Mouse (Mus musculus) liver, embryonic 11.5 days (tissue): ENCODE measurements around the gene Ctse. TPM values are rescaled to one million over a fixed set of nuclear protein-coding genes. Genes with fewer than 3 reads are reported as not detected.

ENCODE experiments used
- ATAC-seq: fragments of 200-750 bp; cut with Nextera tagmentation; replicated peaks from 2 replicates; pipeline ENCODE4 v1.8.0; 2017; ENCODE audit warnings: moderate number of reproducible peaks, mild to moderate bottlenecking, moderate TSS enrichment, moderate library complexity; ENCODE audit not compliant: low FRiP score
- DNase-seq: peaks from one replicate; pipeline ENCODE4 v3.0.0-alpha.2; 2017; ENCODE audit warnings: low spot score
- H3K27ac ChIP-seq: fragments of 300-500 bp; sonication (generic); 2 replicates; pipeline ENCODE4 v1.5.1; 2014; ENCODE audit warnings: mild to moderate bottlenecking, low read depth, low read length, control low read depth
- H3K27me3 ChIP-seq: fragments of 300-500 bp; sonication (generic); replicated peaks from 2 replicates; pipeline ENCODE4 v1.6.1; 2014; ENCODE audit warnings: low read length, mixed read lengths; ENCODE audit not compliant: control insufficient read depth, insufficient read depth
- H3K36me3 ChIP-seq: fragments of 300-500 bp; sonication (generic); 2 replicates; pipeline ENCODE4 v1.6.1; 2014; ENCODE audit warnings: mild to moderate bottlenecking, low read length, moderate library complexity, mixed read lengths; ENCODE audit not compliant: control insufficient read depth, insufficient read depth
- H3K4me1 ChIP-seq: fragments of 300-500 bp; sonication (generic); replicated peaks from 2 replicates; pipeline ENCODE4 v1.6.1; 2014; ENCODE audit warnings: low read length, mixed read lengths; ENCODE audit not compliant: control insufficient read depth, insufficient read depth
- H3K4me2 ChIP-seq: fragments of 300-500 bp; sonication (generic); 2 replicates; pipeline ENCODE4 v1.6.1; 2014; ENCODE audit warnings: mild to moderate bottlenecking, control low read depth, moderate library complexity
- H3K4me3 ChIP-seq: fragments of 300-500 bp; sonication (generic); 2 replicates; pipeline ENCODE4 v1.5.1; 2014; ENCODE audit warnings: low read depth, low read length, control low read depth
- H3K9ac ChIP-seq: fragments of 300-500 bp; sonication (generic); 2 replicates; pipeline ENCODE4 v1.6.1; 2014; ENCODE audit warnings: low read depth, low read length, control low read depth
- H3K9me3 ChIP-seq: fragments of 300-500 bp; sonication (generic); 2 replicates; pipeline ENCODE4 v1.6.1; 2016; ENCODE audit warnings: low read length, inconsistent platforms, mixed read lengths; ENCODE audit not compliant: control insufficient read depth
- WGBS: fragments of 180-500 bp; shearing (Covaris S2); extraction: QIAGEN DNeasy Blood & Tissue Kit; methylation state at CpG from one replicate; pipeline ENCODE4 v1.1.7; 2014; 5-methylcytosine and 5-hydroxymethylcytosine counted together
- polyA plus RNA-seq: library from polyadenylated mRNA; unstranded; fragments of >200 nt; fragmentation: Nextera tagmentation; extraction: Ambion mirVana; gene quantifications from 2 replicates; pipeline ENCODE4 v1.2.1, GENCODE M21; 2014

The Ctse gene
- polyA plus RNA-seq, 1 experiment from 2014 or later: 9.3 TPM

DNA sequence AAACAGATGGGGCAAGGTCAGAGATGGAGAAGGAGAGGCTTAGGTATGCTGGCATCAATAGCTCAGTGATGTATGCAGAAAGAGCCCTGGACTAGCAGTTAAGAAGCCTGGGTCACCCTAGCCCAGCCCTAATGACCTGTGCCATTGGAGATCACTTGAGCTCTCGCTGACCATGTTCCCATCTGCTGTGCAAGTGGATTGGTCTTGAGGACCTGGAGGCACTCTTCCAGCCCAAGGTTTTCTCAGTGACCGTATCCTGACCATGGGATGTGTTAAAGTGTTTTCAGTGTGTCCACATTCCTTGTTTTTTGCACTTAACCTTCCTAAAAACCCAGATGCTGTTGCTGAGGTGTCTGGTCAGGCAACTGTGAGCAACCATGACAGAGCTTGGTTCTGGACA, 22.2 kb downstream of the Ctse start:
- no peak for DNase-seq
- Histone ChIP-seq H3K27me3 (no peaks in the 10 kb centered on the region), H3K36me3 (no peaks in the 10 kb centered on the region), H3K9me3 (no peaks in the 10 kb centered on the region), H3K4me2 (no peak overlapping the region), H3K9ac (no peak overlapping the region), H3K27ac (no peak overlapping the region), H3K4me3 (no peak overlapping the region), H3K4me1 (no peaks in the 10 kb centered on the region)
- 81% methylated on average over 2 of the region's 2 CpGs for WGBS
- no peak for ATAC-seq

DNA sequence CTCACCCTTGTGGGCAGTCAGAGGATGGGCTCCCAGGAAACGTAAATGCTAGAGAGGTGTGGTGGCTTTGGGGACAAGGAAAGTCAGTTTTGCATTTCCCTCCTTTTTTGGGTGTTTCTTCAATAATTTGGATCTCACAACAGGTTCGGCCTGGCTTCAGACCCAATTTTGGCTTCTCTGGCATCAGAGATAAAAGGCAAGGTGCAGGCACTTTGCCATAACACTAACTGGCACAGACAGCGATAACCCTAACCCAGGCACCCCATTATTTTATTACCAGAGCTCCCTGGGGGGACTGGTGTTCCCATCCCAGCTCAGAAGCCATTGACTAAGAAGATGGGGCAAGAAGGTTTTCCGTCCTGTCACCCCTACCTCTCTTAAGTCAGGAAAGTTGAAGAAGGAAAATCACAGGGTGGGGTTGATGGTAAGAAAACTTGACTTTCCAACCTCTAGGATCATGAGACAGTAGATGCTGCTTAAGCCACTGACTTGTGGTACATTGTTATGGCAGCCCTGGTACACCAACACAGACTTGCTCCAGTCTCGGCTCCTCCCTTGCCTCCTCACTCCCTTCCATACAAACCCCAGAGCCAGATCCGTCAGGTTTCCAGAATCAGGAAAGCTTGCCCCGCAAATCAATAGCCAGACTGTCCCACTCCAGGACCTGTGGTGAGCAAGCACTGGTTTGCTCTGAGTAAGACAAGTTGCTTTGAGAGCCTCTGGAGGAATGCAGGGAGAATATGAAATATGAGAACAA, 22.8 kb downstream of the Ctse start:
- WGBS: 64% methylated on average over 7 of the region's 7 CpGs
- Histone ChIP-seq H3K9me3 (no peaks in the 10 kb centered on the region), H3K4me1 (no peaks in the 10 kb centered on the region), H3K36me3 (no peaks in the 10 kb centered on the region), H3K27me3 (no peaks in the 10 kb centered on the region), H3K27ac (no peak overlapping the region), H3K9ac (no peak overlapping the region), H3K4me2 (no peak overlapping the region), H3K4me3 (no peak overlapping the region)
- ATAC-seq (no peak), DNase-seq (no peak)

DNA sequence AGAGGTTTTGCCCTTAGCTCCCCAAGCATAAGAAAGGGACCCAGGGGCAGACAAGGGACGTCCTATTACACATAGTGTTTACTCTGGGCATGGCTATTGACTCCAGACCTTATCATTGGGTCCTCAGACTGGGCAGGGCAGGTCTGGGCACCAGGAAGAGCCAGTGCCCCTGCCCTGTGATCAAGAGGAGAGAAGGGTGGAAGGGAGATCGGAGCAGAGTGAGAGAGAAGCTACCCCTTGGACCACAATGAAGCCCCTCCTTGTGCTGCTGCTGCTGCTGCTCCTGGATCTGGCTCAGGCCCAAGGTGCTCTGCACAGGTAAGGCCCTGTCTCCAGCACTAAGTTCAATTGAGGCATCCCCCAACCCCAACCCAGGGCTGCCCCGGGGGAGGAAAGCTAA, 23.6 kb downstream of the Ctse start:
- 57% methylated on average over 3 of the region's 3 CpGs for WGBS
- DNase-seq (no peak), ATAC-seq (no peak)
- no peaks in the 10 kb centered on the region for H3K4me1 ChIP-seq
- no peak overlapping the region for H3K4me3 ChIP-seq
- H3K4me2 ChIP-seq: no peak overlapping the region
- H3K36me3 ChIP-seq: no peaks in the 10 kb centered on the region
- no peaks in the 10 kb centered on the region for H3K27me3 ChIP-seq
- no peak overlapping the region for H3K9ac ChIP-seq
- no peaks in the 10 kb centered on the region for H3K9me3 ChIP-seq
- H3K27ac ChIP-seq: no peak overlapping the region

DNA sequence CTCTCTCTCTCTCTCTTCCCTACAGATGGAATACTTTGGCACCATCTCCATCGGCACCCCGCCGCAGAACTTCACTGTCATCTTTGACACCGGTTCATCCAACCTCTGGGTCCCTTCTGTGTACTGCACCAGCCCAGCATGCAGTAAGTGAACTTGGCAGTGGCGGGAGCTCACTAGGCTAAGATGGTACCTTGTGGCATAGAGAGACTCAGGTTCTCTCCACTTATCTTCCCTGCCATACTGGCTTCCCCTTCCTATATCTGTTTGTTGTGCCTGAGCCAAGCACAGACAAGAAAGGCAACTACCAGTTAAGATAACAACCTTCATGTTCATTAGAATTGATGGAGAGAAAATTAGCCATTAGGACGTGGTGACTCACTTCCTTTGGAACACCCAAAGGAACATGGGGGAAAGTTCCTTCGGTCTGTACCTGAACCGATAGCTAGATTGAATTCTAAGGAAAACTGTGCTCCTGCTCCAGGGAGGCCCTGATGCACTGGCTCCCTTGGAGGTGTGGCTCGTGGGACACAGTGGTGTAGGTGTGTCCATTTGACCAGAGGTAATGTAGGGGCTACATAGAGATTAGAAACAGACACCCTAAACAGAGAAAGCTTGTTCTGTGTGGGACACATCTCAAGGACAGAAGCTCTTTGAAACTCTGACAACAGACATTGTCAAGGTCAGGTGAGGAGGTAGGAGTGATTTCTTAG, 25.3 kb downstream of the Ctse start:
- 0 out of 2 replicates have a peak, but pooled peaks have one; percentile 43 for ATAC-seq
- H3K27me3 ChIP-seq: no peaks in the 10 kb centered on the region
- H3K4me1 ChIP-seq: no peaks in the 10 kb centered on the region
- no peak overlapping the region for H3K4me3 ChIP-seq
- DNase-seq: no peak
- no peaks in the 10 kb centered on the region for H3K9me3 ChIP-seq
- H3K36me3 ChIP-seq: no peaks in the 10 kb centered on the region
- WGBS: 71% methylated on average over 9 of the region's 9 CpGs
- H3K9ac ChIP-seq: no peak overlapping the region
- no peak overlapping the region for H3K4me2 ChIP-seq
- no peak overlapping the region for H3K27ac ChIP-seq

DNA sequence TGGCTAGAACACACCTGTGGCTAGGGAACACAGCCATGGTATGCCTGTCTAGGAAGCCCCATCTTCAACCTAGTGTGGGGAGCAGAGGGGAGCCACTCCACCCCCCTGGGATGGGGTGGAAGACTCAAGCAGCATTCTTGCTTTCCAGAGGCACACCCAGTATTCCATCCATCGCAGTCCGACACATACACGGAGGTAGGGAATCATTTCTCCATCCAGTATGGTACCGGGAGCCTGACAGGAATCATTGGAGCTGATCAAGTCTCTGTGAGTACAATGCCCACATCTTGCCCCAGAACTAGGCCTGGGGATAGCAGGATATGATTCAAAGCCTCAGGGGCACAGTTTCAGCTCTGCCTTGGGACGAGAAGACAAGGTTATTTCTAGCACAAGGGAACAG, 26.0 kb downstream of the Ctse start:
- WGBS: 85% methylated on average over 5 of the region's 5 CpGs
- DNase-seq (no peak), ATAC-seq (no peak)

DNA sequence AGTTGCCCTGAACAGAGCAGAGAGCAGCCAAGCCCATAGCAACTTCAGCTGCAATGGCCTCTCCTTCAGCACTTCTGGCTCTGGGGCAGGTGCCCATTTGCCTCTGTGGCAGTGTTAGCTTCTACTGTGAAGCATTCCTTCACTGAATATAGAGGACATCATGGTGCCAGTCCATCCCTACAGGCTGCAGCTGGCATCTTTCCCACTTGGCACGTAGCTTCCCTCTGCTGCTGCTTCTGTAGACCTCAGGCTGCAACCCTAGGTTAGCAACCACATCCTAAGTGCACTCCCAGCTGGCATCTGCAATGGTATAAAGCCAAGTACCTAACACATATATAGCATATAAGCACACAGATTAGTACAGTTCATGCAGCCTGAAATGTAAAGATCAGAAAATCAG, 27.8 kb downstream of the Ctse start:
- Histone ChIP-seq H3K36me3 (no peaks in the 10 kb centered on the region), H3K4me2 (no peak overlapping the region), H3K27ac (no peak overlapping the region), H3K4me1 (no peaks in the 10 kb centered on the region), H3K4me3 (no peak overlapping the region), H3K9ac (no peak overlapping the region), H3K27me3 (no peaks in the 10 kb centered on the region), H3K9me3 (no peaks in the 10 kb centered on the region)
- WGBS: 71% methylated on average over 1 of the region's 1 CpGs
- ATAC-seq (no peak), DNase-seq (no peak)

More for the DNA sequence above, 26.0 kb downstream of the Ctse start:
- no peaks in the 10 kb centered on the region for H3K4me1 ChIP-seq
- no peaks in the 10 kb centered on the region for H3K27me3 ChIP-seq
- no peaks in the 10 kb centered on the region for H3K9me3 ChIP-seq
- no peak overlapping the region for H3K4me3 ChIP-seq
- no peak overlapping the region for H3K9ac ChIP-seq
- no peak overlapping the region for H3K4me2 ChIP-seq
- no peaks in the 10 kb centered on the region for H3K36me3 ChIP-seq
- H3K27ac ChIP-seq: no peak overlapping the region

DNA sequence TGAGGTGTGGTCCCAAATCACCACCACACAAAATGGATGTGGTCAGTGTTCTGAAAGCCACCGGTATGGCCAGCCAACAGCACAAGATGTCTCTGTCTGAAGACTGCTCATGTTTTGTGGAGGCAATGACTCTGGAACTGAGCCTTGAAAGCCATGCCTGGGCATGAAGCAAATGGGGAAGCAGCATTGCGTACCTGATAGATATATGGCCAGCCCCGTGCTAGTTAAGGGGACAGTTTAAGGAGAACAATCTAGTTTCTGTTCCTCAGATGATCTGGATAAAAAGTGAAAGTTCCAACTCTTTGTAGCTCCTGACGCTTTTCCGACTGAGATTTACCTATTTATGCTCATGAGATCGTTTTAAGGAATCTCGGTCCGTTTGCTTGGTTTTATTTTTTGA, 33.0 kb downstream of the Ctse start:
- no peaks in the 10 kb centered on the region for H3K27me3 ChIP-seq
- WGBS: 84% methylated on average over 8 of the region's 8 CpGs
- no peak for ATAC-seq

DNA sequence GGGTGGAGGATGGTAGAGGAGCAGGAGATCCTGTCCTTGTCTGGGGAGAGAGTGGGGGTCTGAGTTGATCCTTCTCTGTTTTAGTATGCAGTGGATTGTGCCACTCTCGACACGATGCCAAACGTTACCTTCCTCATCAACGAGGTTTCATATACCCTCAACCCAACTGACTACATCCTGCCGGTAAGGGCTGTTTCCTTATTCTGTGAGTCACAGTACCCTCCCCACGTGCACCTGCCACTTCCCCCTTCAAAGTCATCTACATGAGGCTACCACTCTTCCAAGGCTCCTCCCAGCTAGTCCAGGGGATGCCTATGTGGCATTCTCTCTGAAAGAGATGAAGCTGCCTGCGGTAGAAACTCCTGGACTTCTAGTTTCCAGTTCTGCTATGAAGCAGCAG, 34.3 kb downstream of the Ctse start:
- H3K27me3 ChIP-seq: no peaks in the 10 kb centered on the region
- no peaks in the 10 kb centered on the region for H3K4me1 ChIP-seq
- ATAC-seq: no peak
- no peaks in the 10 kb centered on the region for H3K36me3 ChIP-seq
- H3K4me2 ChIP-seq: no peak overlapping the region
- H3K9me3 ChIP-seq: no peaks in the 10 kb centered on the region
- no peak for DNase-seq
- no peak overlapping the region for H3K4me3 ChIP-seq
- no peak overlapping the region for H3K27ac ChIP-seq
- no peak overlapping the region for H3K9ac ChIP-seq
- WGBS: 41% methylated on average over 7 of the region's 7 CpGs

More for the DNA sequence above, 33.0 kb downstream of the Ctse start:
- Histone ChIP-seq H3K4me3 (no peak overlapping the region), H3K9ac (no peak overlapping the region), H3K36me3 (no peaks in the 10 kb centered on the region), H3K9me3 (no peaks in the 10 kb centered on the region), H3K4me2 (no peak overlapping the region), H3K4me1 (no peaks in the 10 kb centered on the region), H3K27ac (no peak overlapping the region)
- DNase-seq: no peak

DNA sequence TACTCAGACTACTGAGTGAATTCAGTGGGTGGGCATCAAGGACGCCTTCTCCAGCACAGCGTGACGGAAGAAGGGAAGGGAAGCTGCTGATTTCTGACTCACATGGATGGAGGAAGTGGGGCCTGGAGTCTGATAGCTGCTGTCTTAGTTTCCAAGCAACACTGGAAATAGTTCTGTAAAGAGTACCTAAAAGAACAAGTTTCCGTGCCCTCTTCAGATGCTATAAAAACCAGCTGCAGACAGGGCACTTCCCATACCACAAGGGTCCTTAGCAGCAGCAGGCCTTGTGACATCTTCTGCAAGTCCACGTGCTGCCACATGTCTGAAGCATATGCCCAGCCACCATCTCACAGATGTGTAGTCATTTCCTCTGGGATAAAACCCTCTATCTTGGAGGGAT, 41.5 kb downstream of the Ctse start:
- Histone ChIP-seq H3K9ac (no peak overlapping the region), H3K36me3 (no peaks in the 10 kb centered on the region), H3K4me2 (no peak overlapping the region), H3K27ac (no peak overlapping the region), H3K27me3 (no peaks in the 10 kb centered on the region), H3K4me3 (no peak overlapping the region), H3K9me3 (no peaks in the 10 kb centered on the region; the same call in 1 of the 2 replicates), H3K4me1 (no peaks in the 10 kb centered on the region)
- ATAC-seq: no peak
- no peak for DNase-seq
- WGBS: 64% methylated on average over 5 of the region's 5 CpGs
